ENCODE assay signal across 26 mouse cellular contexts in the genomic region with DNA sequence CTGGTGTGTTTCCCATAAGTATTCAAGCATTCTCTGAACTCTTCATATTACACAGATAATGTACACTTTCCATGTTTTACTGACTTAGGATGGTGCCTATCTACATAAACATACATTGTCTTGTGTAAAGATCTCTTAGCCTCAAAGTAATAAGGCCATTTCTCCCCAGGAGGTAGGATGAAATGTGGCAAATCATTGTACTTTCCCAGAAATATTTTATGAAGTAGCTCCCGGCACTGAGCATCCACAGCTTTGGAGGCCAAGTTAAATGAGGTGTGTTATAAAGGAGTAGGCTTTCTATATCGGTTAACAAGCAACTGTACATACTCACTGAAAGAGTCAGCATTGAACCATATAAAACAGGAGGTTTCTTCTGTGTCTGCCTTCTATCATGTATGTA.
"Had no signal": no experiment of that assay in that cellular context is flagged by ENCODE, and none has a peak within 500 bp of the region (broad histone marks: within the 10 kb centered on the region; RNA-seq: fewer than 3 reads in every experiment).

No protein-coding gene starts in this region.

- H3K4me2 ChIP-seq: heart, embryonic 11.5 days; heart, embryonic 13.5 days; heart, embryonic 15.5 days; hindbrain, embryonic 13.5 days; hindbrain, embryonic 15.5 days; limb, embryonic 12.5 days; liver, embryonic 11.5 days; liver, embryonic 13.5 days; liver, embryonic 15.5 days had no signal

- H3K9me3 ChIP-seq: heart, embryonic 13.5 days; heart, embryonic 15.5 days; hindbrain, embryonic 13.5 days; hindbrain, embryonic 15.5 days; limb, embryonic 10.5 days; limb, embryonic 12.5 days; liver, embryonic 13.5 days; liver, embryonic 15.5 days had no signal

- H3K27me3 ChIP-seq: heart, embryonic 13.5 days; heart, embryonic 15.5 days; hindbrain, embryonic 13.5 days; hindbrain, embryonic 15.5 days; liver, embryonic 13.5 days; liver, embryonic 15.5 days had no signal

- H3K9ac ChIP-seq: heart, embryonic 13.5 days; heart, embryonic 15.5 days; hindbrain, embryonic 13.5 days; hindbrain, embryonic 15.5 days; limb, embryonic 12.5 days; liver, embryonic 13.5 days; liver, embryonic 15.5 days had no signal

- DNase-seq: gastrocnemius, postnatal 14 days; gastrocnemius, postnatal 36 days; heart, adult 11 months; heart, adult 2 months; heart, postnatal 14 days; heart, postnatal 36 days; kidney, adult 18-20 months; kidney, adult 8-10 months; kidney, postnatal 10 days; kidney, postnatal 25 days; kidney, postnatal 4 days; liver; liver, embryonic 13.5 days had no signal

- H3K4me1 ChIP-seq: heart, embryonic 13.5 days; heart, embryonic 15.5 days; hindbrain, embryonic 13.5 days; hindbrain, embryonic 15.5 days; limb, embryonic 10.5 days; limb, embryonic 12.5 days; liver, embryonic 13.5 days; liver, embryonic 15.5 days had no signal

- H3K4me3 ChIP-seq: heart, adult 2 months; heart, embryonic 13.5 days; heart, embryonic 15.5 days; hindbrain, embryonic 13.5 days; hindbrain, embryonic 15.5 days; layer of hippocampus, adult 2 months; left cerebral cortex, adult 2 months; limb, embryonic 10.5 days; limb, embryonic 12.5 days; liver, embryonic 13.5 days; liver, embryonic 15.5 days had no signal

- H3K36me3 ChIP-seq: heart, embryonic 13.5 days; heart, embryonic 15.5 days; hindbrain, embryonic 13.5 days; limb, embryonic 10.5 days; limb, embryonic 12.5 days; liver, embryonic 13.5 days; liver, embryonic 15.5 days had no signal

- ATAC-seq: hindbrain, postnatal 0 days; intestine, postnatal 0 days had no signal

- H3K27ac ChIP-seq: heart, adult 2 months; heart, embryonic 13.5 days; heart, embryonic 15.5 days; hindbrain, embryonic 13.5 days; hindbrain, embryonic 15.5 days; hindbrain, postnatal 0 days; layer of hippocampus, adult 2 months; left cerebral cortex, adult 2 months; limb, embryonic 10.5 days; limb, embryonic 12.5 days; liver, embryonic 13.5 days; liver, embryonic 15.5 days had no signal
